Mouse (Mus musculus) stomach, embryonic 14.5 days (tissue): ENCODE results near the gene Rapgef5. TPM values are rescaled to one million over a fixed set of nuclear protein-coding genes. Genes with fewer than 3 reads are reported as not detected.

ENCODE experiments used
- ATAC-seq: fragments of 200-750 bp; cut with Nextera tagmentation; 2 replicates; pipeline ENCODE4 v1.8.0; 2017; ENCODE audit warnings: low read depth, moderate TSS enrichment; ENCODE audit not compliant: insufficient number of reproducible peaks, insufficient read depth, low FRiP score
- H3K27ac ChIP-seq: fragments of 300-500 bp; sonication (generic); 2 replicates; pipeline ENCODE4 v1.5.1; 2014; ENCODE audit warnings: mild to moderate bottlenecking, low read length, moderate library complexity, mixed read lengths
- H3K27me3 ChIP-seq: fragments of 300-500 bp; sonication (generic); 2 replicates; pipeline ENCODE4 v1.6.1; 2014; ENCODE audit warnings: low read length, control low read depth, mixed read lengths; ENCODE audit not compliant: control insufficient read depth, insufficient read depth
- H3K36me3 ChIP-seq: fragments of 300-500 bp; sonication (generic); 2 replicates; pipeline ENCODE4 v1.6.1; 2014; ENCODE audit warnings: mild to moderate bottlenecking, control low read depth, low read length, moderate library complexity, mixed read lengths; ENCODE audit not compliant: control insufficient read depth, insufficient read depth
- H3K4me1 ChIP-seq: fragments of 300-500 bp; sonication (generic); 2 replicates; pipeline ENCODE4 v1.6.1; 2014; ENCODE audit warnings: low read length, control low read depth, mixed read lengths; ENCODE audit not compliant: control insufficient read depth, insufficient read depth
- H3K4me2 ChIP-seq: fragments of 300-500 bp; sonication (generic); replicated peaks from 2 replicates; pipeline ENCODE4 v1.6.1; 2014; ENCODE audit warnings: low read depth, low read length, control low read depth
- H3K4me3 ChIP-seq: fragments of 300-500 bp; sonication (generic); 2 replicates; pipeline ENCODE4 v1.5.1; 2014; ENCODE audit warnings: low read depth, low read length, control low read depth
- H3K9ac ChIP-seq: fragments of 300-500 bp; sonication (generic); replicated peaks from 2 replicates; pipeline ENCODE4 v1.6.1; 2014; ENCODE audit warnings: low read depth, mild to moderate bottlenecking, control low read depth, low read length, moderate library complexity, mixed read lengths
- H3K9me3 ChIP-seq: fragments of 300-500 bp; sonication (generic); 2 replicates; pipeline ENCODE4 v1.6.1; 2016; ENCODE audit warnings: low read depth, low read length, control low read depth; ENCODE audit not compliant: control insufficient read depth
- WGBS: fragments of 180-500 bp; shearing (Covaris S2); extraction: QIAGEN DNeasy Blood & Tissue Kit; methylation state at CpG from one replicate; pipeline ENCODE4 v1.1.7; 2014; 5-methylcytosine and 5-hydroxymethylcytosine counted together
- polyA plus RNA-seq: library from polyadenylated mRNA; unstranded; fragments of >200 nt; fragmentation: Nextera tagmentation; extraction: Ambion mirVana; gene quantifications from 2 replicates; pipeline ENCODE4 v1.2.1, GENCODE M21; 2014

The Rapgef5 gene
- polyA plus RNA-seq, 1 experiment from 2014 or later = 11.9 TPM

GRCm38 (mm10) chr12:117727481-117728177 is 211.3 kb downstream of the Rapgef5 start:
- no peak for ATAC-seq
- Histone ChIP-seq H3K4me1 (no peaks in the 10 kb centered on the region), H3K9me3 (no peaks in the 10 kb centered on the region), H3K27ac (no peak overlapping the region), H3K4me3 (no peak overlapping the region), H3K36me3 (no peaks in the 10 kb centered on the region), H3K9ac (no peak overlapping the region), H3K4me2 (no peak overlapping the region), H3K27me3 (no peaks in the 10 kb centered on the region)
- 85% methylated on average over 8 of the region's 8 CpGs for WGBS

GRCm38 (mm10) chr12:117728178-117728611 is 211.9 kb downstream of the Rapgef5 start:
- no peak overlapping the region for H3K4me2 ChIP-seq
- WGBS = 25% methylated on average over 3 of the region's 3 CpGs
- H3K4me3 ChIP-seq = no peak overlapping the region
- no peak overlapping the region for H3K9ac ChIP-seq
- no peak overlapping the region for H3K27ac ChIP-seq
- no peaks in the 10 kb centered on the region for H3K4me1 ChIP-seq
- H3K36me3 ChIP-seq = no peaks in the 10 kb centered on the region
- H3K9me3 ChIP-seq = no peaks in the 10 kb centered on the region
- H3K27me3 ChIP-seq = no peaks in the 10 kb centered on the region
- ATAC-seq = no peak

- no peaks in the 10 kb centered on the region for H3K4me1 ChIP-seq
- H3K4me2 ChIP-seq = no peak overlapping the region
- no peak overlapping the region for H3K9ac ChIP-seq
- H3K27me3 ChIP-seq = no peaks in the 10 kb centered on the region
- H3K27ac ChIP-seq = no peak overlapping the region
- ATAC-seq = no peak
- H3K4me3 ChIP-seq = no peak overlapping the region
- H3K9me3 ChIP-seq = no peaks in the 10 kb centered on the region
- no peaks in the 10 kb centered on the region for H3K36me3 ChIP-seq
Observed at GRCm38 (mm10) chr12:117733611-117734010, 217.3 kb downstream of the Rapgef5 start.

GRCm38 (mm10) chr12:117736130-117736529 is 219.9 kb downstream of the Rapgef5 start:
- Histone ChIP-seq H3K36me3 (no peaks in the 10 kb centered on the region), H3K4me3 (no peak overlapping the region), H3K27me3 (no peaks in the 10 kb centered on the region), H3K9ac (no peak overlapping the region), H3K4me1 (no peaks in the 10 kb centered on the region), H3K9me3 (no peaks in the 10 kb centered on the region), H3K4me2 (no peak overlapping the region), H3K27ac (no peak overlapping the region)
- 74% methylated on average over 3 of the region's 3 CpGs for WGBS
- ATAC-seq = no peak

- H3K36me3 ChIP-seq = no peaks in the 10 kb centered on the region
- ATAC-seq = no peak; the same call in 1 of the 2 replicates
- H3K27me3 ChIP-seq = no peaks in the 10 kb centered on the region
- no peak overlapping the region for H3K27ac ChIP-seq
- no peaks in the 10 kb centered on the region for H3K9me3 ChIP-seq
- no peak overlapping the region for H3K4me3 ChIP-seq
- H3K4me1 ChIP-seq = no peaks in the 10 kb centered on the region
- WGBS = 59% methylated on average over 2 of the region's 2 CpGs
- H3K9ac ChIP-seq = no peak overlapping the region
- H3K4me2 ChIP-seq = no peak overlapping the region
Observed at GRCm38 (mm10) chr12:117736928-117737327, 220.6 kb downstream of the Rapgef5 start.

GRCm38 (mm10) chr12:117737332-117738031 is 221.2 kb downstream of the Rapgef5 start:
- no peak overlapping the region for H3K4me2 ChIP-seq
- no peak overlapping the region for H3K27ac ChIP-seq
- no peaks in the 10 kb centered on the region for H3K36me3 ChIP-seq
- no peaks in the 10 kb centered on the region for H3K4me1 ChIP-seq
- no peak overlapping the region for H3K4me3 ChIP-seq
- no peak for ATAC-seq
- WGBS = 44% methylated on average over 11 of the region's 11 CpGs
- no peaks in the 10 kb centered on the region for H3K27me3 ChIP-seq
- H3K9ac ChIP-seq = no peak overlapping the region
- no peaks in the 10 kb centered on the region for H3K9me3 ChIP-seq

GRCm38 (mm10) chr12:117742487-117742886 is 226.2 kb downstream of the Rapgef5 start:
- no peaks in the 10 kb centered on the region for H3K36me3 ChIP-seq
- H3K4me3 ChIP-seq = no peak overlapping the region
- no peak overlapping the region for H3K4me2 ChIP-seq
- no peaks in the 10 kb centered on the region for H3K27me3 ChIP-seq
- no peaks in the 10 kb centered on the region for H3K4me1 ChIP-seq
- 21% methylated on average over 1 of the region's 1 CpGs for WGBS
- no peak; the same call in 1 of the 2 replicates for ATAC-seq
- no peak overlapping the region for H3K9ac ChIP-seq
- H3K9me3 ChIP-seq = no peaks in the 10 kb centered on the region
- no peak overlapping the region for H3K27ac ChIP-seq

- no peak overlapping the region for H3K9ac ChIP-seq
- H3K36me3 ChIP-seq = no peaks in the 10 kb centered on the region
- no peak overlapping the region; the same call in 1 of the 2 replicates for H3K27ac ChIP-seq
- no peaks in the 10 kb centered on the region for H3K9me3 ChIP-seq
- no peak for ATAC-seq
- H3K4me2 ChIP-seq = no peak overlapping the region
- WGBS = 30% methylated on average over 8 of the region's 8 CpGs
- H3K4me3 ChIP-seq = no peak overlapping the region
- H3K4me1 ChIP-seq = no peaks in the 10 kb centered on the region
- no peaks in the 10 kb centered on the region for H3K27me3 ChIP-seq
Observed at GRCm38 (mm10) chr12:117744580-117745483, 228.6 kb downstream of the Rapgef5 start.
